Mouse (Mus musculus) liver (tissue): ENCODE results near the gene Sult6b2.

Experiments
- DNase-seq: peaks from one replicate; pipeline ENCODE4 v3.0.0-alpha.2; 2020; ENCODE audit warnings: mixed read lengths

Gene Sult6b2

GRCm38 (mm10) chr6:142809373-142810098 lies 5.2 kb upstream of the Sult6b2 start:
- no peak for DNase-seq

- no peak for DNase-seq
These were observed 2.0 kb upstream of the Sult6b2 start for GRCm38 (mm10) chr6:142806326-142806725.

GRCm38 (mm10) chr6:142802617-142803525 lies 1.4 kb downstream of the Sult6b2 start:
- no peak for DNase-seq

GRCm38 (mm10) chr6:142801687-142802086 lies 2.6 kb downstream of the Sult6b2 start:
- DNase-seq: no peak

GRCm38 (mm10) chr6:142799704-142800374 lies 4.5 kb downstream of the Sult6b2 start:
- no peak for DNase-seq

- DNase-seq: no peak
These were observed 5.5 kb downstream of the Sult6b2 start for GRCm38 (mm10) chr6:142798837-142799236.

- no peak for DNase-seq
These were observed 6.3 kb downstream of the Sult6b2 start for GRCm38 (mm10) chr6:142797996-142798395.

- no peak for DNase-seq
These were observed 8.5 kb downstream of the Sult6b2 start for GRCm38 (mm10) chr6:142795655-142796441.

- DNase-seq: no peak
These were observed 9.2 kb downstream of the Sult6b2 start for GRCm38 (mm10) chr6:142795087-142795486.

GRCm38 (mm10) chr6:142793468-142793867 lies 10.8 kb downstream of the Sult6b2 start:
- no peak for DNase-seq

- no peak for DNase-seq
These were observed 11.9 kb downstream of the Sult6b2 start for GRCm38 (mm10) chr6:142792241-142792968.

GRCm38 (mm10) chr6:142789736-142790135 lies 14.6 kb downstream of the Sult6b2 start:
- DNase-seq: no peak

- peak; percentile 45 for DNase-seq
These were observed 16.0 kb downstream of the Sult6b2 start for GRCm38 (mm10) chr6:142788042-142788987.

- DNase-seq: no peak
These were observed 18.2 kb downstream of the Sult6b2 start for GRCm38 (mm10) chr6:142786106-142786505.

- DNase-seq: peak; percentile 60
These were observed 19.0 kb downstream of the Sult6b2 start for GRCm38 (mm10) chr6:142785343-142785742.

- no peak for DNase-seq
These were observed 23.0 kb downstream of the Sult6b2 start for GRCm38 (mm10) chr6:142781286-142781685.

- DNase-seq: no peak
These were observed 23.7 kb downstream of the Sult6b2 start for GRCm38 (mm10) chr6:142780574-142781033.

- no peak for DNase-seq
These were observed 24.3 kb downstream of the Sult6b2 start for GRCm38 (mm10) chr6:142779812-142780573.

- peak; percentile 42 for DNase-seq
These were observed 25.1 kb downstream of the Sult6b2 start for GRCm38 (mm10) chr6:142779045-142779811.
